In the genomic region with DNA sequence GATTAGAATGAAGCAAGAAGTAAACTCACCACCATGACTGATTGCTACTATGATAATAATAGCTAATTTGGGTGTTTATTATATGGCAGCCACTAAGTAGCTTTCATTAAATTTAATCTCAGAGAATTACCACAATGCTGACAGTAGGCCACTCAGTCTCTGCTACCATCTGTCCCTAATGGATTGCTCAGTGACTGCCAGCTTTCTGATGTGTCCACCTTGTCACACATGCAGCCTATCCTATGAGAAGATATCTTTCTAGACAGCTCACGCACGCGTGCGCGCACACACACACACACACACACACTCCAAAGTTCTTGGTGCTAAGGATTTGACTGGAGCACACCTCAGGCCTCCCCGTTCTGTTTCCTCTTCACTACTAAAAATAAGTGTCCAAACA, we compare ENCODE assay signal across 39 mouse cellular contexts. TPM values are rescaled to one million over a fixed set of nuclear protein-coding genes. Genes with fewer than 3 reads are reported as not detected.
"Had no signal": no experiment of that assay in that cellular context is flagged by ENCODE, and none has a peak within 500 bp of the region (broad histone marks: within the 10 kb centered on the region; RNA-seq: fewer than 3 reads in every experiment).

No protein-coding gene starts in this region.

- H3K9ac ChIP-seq: heart, embryonic 12.5 days; hindbrain, embryonic 13.5 days; hindbrain, embryonic 15.5 days; intestine, embryonic 15.5 days; limb, embryonic 13.5 days; limb, embryonic 15.5 days; liver, embryonic 12.5 days had no signal

- H3K4me3 ChIP-seq: gastrocnemius, adult 2 months; heart, embryonic 10.5 days; heart, embryonic 12.5 days; hindbrain, embryonic 10.5 days; hindbrain, embryonic 13.5 days; hindbrain, embryonic 15.5 days; intestine, embryonic 15.5 days; layer of hippocampus, adult 2 months; left cerebral cortex, adult 2 months; limb, embryonic 13.5 days; limb, embryonic 15.5 days; liver, embryonic 12.5 days had no signal

- ATAC-seq: inflammation-experienced regulatory T-cells, adult 6 months; liver, embryonic 12.5 days had no signal

- H3K27me3 ChIP-seq: heart, embryonic 12.5 days; hindbrain, embryonic 13.5 days; hindbrain, embryonic 15.5 days; intestine, embryonic 15.5 days; limb, embryonic 13.5 days; limb, embryonic 15.5 days; liver, embryonic 12.5 days had no signal

- H3K4me2 ChIP-seq: heart, embryonic 12.5 days; hindbrain, embryonic 13.5 days; hindbrain, embryonic 15.5 days; intestine, embryonic 15.5 days; limb, embryonic 13.5 days; limb, embryonic 15.5 days; liver, embryonic 12.5 days had no signal

- H3K4me1 ChIP-seq: hindbrain, embryonic 10.5 days; hindbrain, embryonic 13.5 days; hindbrain, embryonic 15.5 days; intestine, embryonic 15.5 days; limb, embryonic 13.5 days had no signal

- H3K9me3 ChIP-seq: heart, embryonic 10.5 days; heart, embryonic 12.5 days; hindbrain, embryonic 10.5 days; hindbrain, embryonic 13.5 days; hindbrain, embryonic 15.5 days; intestine, embryonic 15.5 days; limb, embryonic 13.5 days; limb, embryonic 15.5 days; liver, embryonic 12.5 days had no signal

- H3K27ac ChIP-seq: gastrocnemius, adult 2 months; heart, embryonic 10.5 days; hindbrain, embryonic 10.5 days; hindbrain, embryonic 13.5 days; hindbrain, embryonic 15.5 days; intestine, embryonic 15.5 days; layer of hippocampus, adult 2 months; left cerebral cortex, adult 2 months; limb, embryonic 13.5 days; limb, embryonic 15.5 days; liver, embryonic 12.5 days had no signal

- DNase-seq: gastrocnemius, adult 2 months; gastrocnemius, postnatal 10 days; gastrocnemius, postnatal 25 days; heart, adult 18-20 months; heart, postnatal 10 days; heart, postnatal 4 days; kidney, adult 18-20 months; kidney, adult 8-10 months; kidney, postnatal 10 days; kidney, postnatal 25 days; kidney, postnatal 4 days; left cerebral cortex, postnatal 4 days had no signal

- H3K36me3 ChIP-seq: heart, embryonic 10.5 days; hindbrain, embryonic 10.5 days; hindbrain, embryonic 13.5 days; hindbrain, embryonic 15.5 days; intestine, embryonic 15.5 days; limb, embryonic 13.5 days; limb, embryonic 15.5 days; liver, embryonic 12.5 days had no signal

RNA-seq across cellular contexts. Expression of a gene that starts 7.7 kb away (rescaled TPM):
- total RNA-seq: left cerebral cortex, postnatal 25 days had no signal

RNA-seq across cellular contexts. Expression of a gene that starts 41.5 kb away (rescaled TPM):
- total RNA-seq: gastrocnemius, adult 2 months; gastrocnemius, postnatal 10 days; gastrocnemius, postnatal 25 days; gastrocnemius, postnatal 4 days; granulocyte monocyte progenitor cell, adult 5-6 weeks; heart, adult 18-20 months; heart, adult 8-10 months; heart, postnatal 10 days; heart, postnatal 25 days; heart, postnatal 4 days; layer of hippocampus, adult 2 months; layer of hippocampus, postnatal 10 days; layer of hippocampus, postnatal 25 days; left cerebral cortex, adult 2 months; left cerebral cortex, postnatal 25 days; left cerebral cortex, postnatal 4 days; liver, adult 2 months had no signal
- polyA plus RNA-seq: frontal cortex, adult 2 months; heart, embryonic 10.5 days; heart, embryonic 12.5 days; heart, embryonic 14.5 days; heart, embryonic 16.5 days; hindbrain, embryonic 10.5 days; hindbrain, embryonic 13.5 days; hindbrain, embryonic 15.5 days; inflammation-experienced regulatory T-cells, adult 6 months; intestine, embryonic 15.5 days; intestine, postnatal 0 days; kidney, embryonic 14.5 days; kidney, embryonic 16.5 days; limb, embryonic 11.5 days; limb, embryonic 13.5 days; limb, embryonic 15.5 days; liver, adult 2 months; liver, embryonic 12.5 days had no signal
